Mouse (Mus musculus) liver, adult 2 months (tissue): ENCODE results near the gene Nuak2. TPM values are rescaled to one million over a fixed set of nuclear protein-coding genes. Genes with fewer than 3 reads are reported as not detected.

ENCODE experiments used
- DNase-seq: peaks from one replicate; pipeline ENCODE4 v3.0.0-alpha.2; 2011; ENCODE audit warnings: low read depth, low spot score; ENCODE audit errors: extremely low read depth
- H3K27ac ChIP-seq: fragments of 200-500 bp; replicated peaks from 2 replicates; pipeline ENCODE4 v1.5.1; 2012; ENCODE audit warnings: low read depth, mild to moderate bottlenecking, control low read depth, inconsistent platforms, low read length; ENCODE audit not compliant: insufficient read depth
- H3K27me3 ChIP-seq: fragments of 200-500 bp; 2 replicates; pipeline ENCODE4 v1.6.1; 2012; ENCODE audit warnings: mild to moderate bottlenecking, moderate library complexity, low read length, inconsistent platforms; ENCODE audit not compliant: control insufficient read depth, insufficient read depth
- H3K36me3 ChIP-seq: fragments of 200-500 bp; 2 replicates; pipeline ENCODE4 v1.6.1; 2012; ENCODE audit warnings: low read length, inconsistent platforms; ENCODE audit not compliant: control insufficient read depth, insufficient read depth
- H3K4me1 ChIP-seq: fragments of 200-500 bp; 2 replicates; pipeline ENCODE4 v1.6.1; 2011; ENCODE audit warnings: low read length; ENCODE audit not compliant: control insufficient read depth, insufficient read depth
- H3K4me3 ChIP-seq: fragments of 200-500 bp; 2 replicates; pipeline ENCODE4 v1.5.1; 2011; ENCODE audit warnings: low read depth, mild to moderate bottlenecking, control low read depth, low read length, moderate library complexity; ENCODE audit not compliant: insufficient read depth
- H3K79me2 ChIP-seq: fragments of 200-500 bp; 2 replicates; pipeline ENCODE4 v1.6.1; 2012; ENCODE audit warnings: inconsistent platforms, mild to moderate bottlenecking, low read length, moderate library complexity; ENCODE audit not compliant: control insufficient read depth, insufficient read depth
- H3K9ac ChIP-seq: fragments of 200-500 bp; 2 replicates; pipeline ENCODE4 v1.6.1; 2012; ENCODE audit warnings: low read depth, mild to moderate bottlenecking, control low read depth, inconsistent platforms, low read length
- CTCF ChIP-seq: fragments of 200-500 bp; IDR thresholded peaks from 2 replicates; pipeline ENCODE4 v1.5.1; 2011; ENCODE audit warnings: low read depth, low read length, control low read depth
- POLR2A ChIP-seq: fragments of 200-500 bp; IDR thresholded peaks from 2 replicates; pipeline ENCODE4 v1.6.1; 2011; ENCODE audit warnings: low read length, control low read depth; ENCODE audit not compliant: insufficient read depth; ENCODE audit errors: extremely low read depth
- WGBS: fragments of 180-500 bp; shearing (Covaris S2); methylation state at CpG from one replicate; pipeline ENCODE4 v1.1.7; 2018; 5-methylcytosine and 5-hydroxymethylcytosine counted together
- polyA plus RNA-seq: library from polyadenylated mRNA; depleted of rRNA; stranded (reverse); fragments of >200 nt; gene quantifications from 2 replicates; pipeline ENCODE4 v1.2.3, GENCODE M21; 2012
- total RNA-seq: library from RNA; depleted of rRNA; stranded (reverse); fragments of >200 nt; gene quantifications from 2 replicates; pipeline ENCODE4 v1.2.3, GENCODE M21; 2014

Gene Nuak2
- total and polyA plus RNA-seq, 2 experiments, result 4.8 to 8.0 TPM

DNA sequence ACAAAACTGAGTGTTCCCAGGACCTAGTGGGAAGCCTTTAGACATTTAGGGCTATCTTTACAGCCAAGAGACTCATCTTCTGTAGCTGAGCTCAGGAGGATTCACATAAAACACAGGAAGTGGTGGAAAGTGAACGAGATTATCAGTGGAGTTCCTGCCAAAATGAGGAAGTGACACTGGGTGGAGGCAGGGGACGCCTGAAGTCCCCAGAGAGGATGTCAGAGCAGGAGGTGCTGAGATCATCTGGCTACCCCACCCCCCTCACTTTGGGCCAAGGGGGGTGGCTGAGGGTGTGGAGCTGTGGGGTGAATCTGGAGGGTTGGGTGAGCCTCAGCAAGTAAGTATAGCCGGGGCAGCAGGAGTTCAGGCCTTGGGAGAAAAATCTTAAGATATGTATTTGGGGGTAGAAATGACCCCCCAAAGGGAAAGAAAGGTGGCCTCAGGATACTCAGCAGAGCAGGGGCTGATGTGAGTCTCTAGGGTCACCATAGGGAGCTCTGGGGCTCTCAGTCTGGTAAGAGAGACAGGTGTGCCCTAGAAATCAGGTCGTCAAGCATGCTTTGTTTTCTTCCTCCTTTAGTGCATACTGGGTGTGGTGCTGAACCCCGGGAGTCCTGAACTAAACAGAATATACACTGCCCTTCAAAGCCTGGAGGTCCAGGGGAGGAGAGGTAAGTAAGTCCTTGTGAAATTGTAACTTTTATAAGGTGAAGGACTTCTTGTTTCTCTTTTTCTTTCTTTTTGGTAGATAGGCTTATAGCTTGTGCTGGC, 26.0 kb downstream of the Nuak2 start:
- 61% methylated on average over 5 of the region's 5 CpGs for WGBS
- TF ChIP-seq CTCF (no peak), POLR2A (no peak)
- peak overlapping the region; percentile 48; the same call in 1 of the 2 replicates for H3K9ac ChIP-seq
- H3K4me3 ChIP-seq, result no peak overlapping the region
- peak; percentile 62 for DNase-seq
- no peaks in the 10 kb centered on the region for H3K79me2 ChIP-seq
- H3K36me3 ChIP-seq, result no peaks in the 10 kb centered on the region
- peaks cover 24% of the 10 kb centered on the region for H3K4me1 ChIP-seq
- H3K27me3 ChIP-seq, result no peaks in the 10 kb centered on the region
- H3K27ac ChIP-seq, result peak overlapping the region; percentile 74

DNA sequence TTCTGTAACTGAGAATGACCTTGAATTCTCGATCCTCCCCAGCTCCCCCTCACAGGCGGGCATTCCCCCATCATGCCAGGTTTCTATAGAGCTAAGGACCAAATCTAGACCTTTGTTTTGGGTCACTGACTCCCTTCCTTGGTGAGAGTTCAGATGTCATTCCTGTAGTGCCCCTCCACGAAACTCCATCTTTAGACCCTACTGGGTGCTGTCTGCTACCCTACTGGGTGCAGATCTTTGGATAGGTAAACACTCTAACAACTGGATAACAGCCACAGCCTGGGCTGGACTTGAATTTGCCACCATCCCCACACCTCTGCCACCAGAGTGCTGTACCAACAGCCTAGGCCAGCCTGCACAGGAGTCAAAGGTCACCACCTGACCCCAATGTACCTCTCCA, 26.6 kb downstream of the Nuak2 start:
- no peaks in the 10 kb centered on the region for H3K79me2 ChIP-seq
- H3K9ac ChIP-seq, result no peak overlapping the region
- TF ChIP-seq CTCF, result no peak
- TF ChIP-seq POLR2A, result no peak
- no peaks in the 10 kb centered on the region for H3K27me3 ChIP-seq
- peak overlapping the region; percentile 74; the same call in 1 of the 2 replicates for H3K27ac ChIP-seq
- 48% methylated on average over 3 of the region's 3 CpGs for WGBS
- H3K4me1 ChIP-seq, result peaks cover 19% of the 10 kb centered on the region
- H3K36me3 ChIP-seq, result no peaks in the 10 kb centered on the region
- H3K4me3 ChIP-seq, result no peak overlapping the region
- peak; percentile 74 for DNase-seq

DNA sequence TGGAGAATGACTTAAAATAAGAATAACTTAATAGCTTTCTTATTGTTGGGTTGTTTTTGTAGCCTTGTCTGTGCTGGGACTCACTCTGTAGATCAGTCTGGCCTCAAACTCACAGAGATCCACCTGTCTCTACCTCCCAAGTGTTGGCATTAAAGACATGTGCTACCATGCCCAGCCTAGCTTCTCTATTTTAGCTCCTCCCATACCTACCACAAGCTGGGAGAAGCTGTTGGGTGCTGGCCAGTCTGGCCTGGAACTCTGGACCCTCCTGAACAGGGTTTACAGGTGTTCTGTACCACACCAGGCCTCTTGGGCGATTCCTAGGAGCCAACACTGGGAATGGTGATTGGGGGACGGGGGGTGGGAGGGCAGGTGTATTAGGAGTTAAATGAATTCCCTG, 27.3 kb downstream of the Nuak2 start:
- Histone ChIP-seq H3K4me1 (peaks cover 17% of the 10 kb centered on the region), H3K27me3 (no peaks in the 10 kb centered on the region), H3K9ac (no peak overlapping the region), H3K79me2 (no peaks in the 10 kb centered on the region), H3K27ac (no peak overlapping the region), H3K4me3 (no peak overlapping the region), H3K36me3 (no peaks in the 10 kb centered on the region)
- WGBS, result 84% methylated on average over 2 of the region's 2 CpGs
- TF ChIP-seq CTCF (no peak), POLR2A (no peak)
- no peak for DNase-seq

DNA sequence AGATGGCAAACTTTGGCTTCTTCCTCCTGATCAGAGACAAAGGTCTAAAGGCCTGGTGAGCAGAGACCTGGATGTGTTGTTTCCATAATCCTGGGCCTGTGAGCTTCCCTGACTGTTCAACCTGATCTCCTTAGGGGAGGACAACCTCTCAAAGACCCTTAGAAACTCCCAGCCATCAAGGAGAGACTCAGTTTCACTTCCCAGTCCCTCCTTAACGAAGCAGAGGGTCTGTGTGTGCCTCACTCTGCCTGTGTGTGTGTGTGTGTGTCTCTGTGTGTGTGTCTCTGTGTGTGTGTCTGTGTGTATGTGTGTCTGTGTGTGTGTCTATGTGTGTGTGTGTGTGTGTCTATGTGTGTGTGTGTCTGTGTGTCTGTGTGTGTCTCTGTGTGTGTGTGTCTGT, 27.7 kb downstream of the Nuak2 start:
- H3K79me2 ChIP-seq, result no peaks in the 10 kb centered on the region
- no peaks in the 10 kb centered on the region for H3K36me3 ChIP-seq
- H3K4me3 ChIP-seq, result no peak overlapping the region
- WGBS, result 83% methylated on average over 1 of the region's 1 CpGs
- DNase-seq, result no peak
- H3K9ac ChIP-seq, result no peak overlapping the region
- no peaks in the 10 kb centered on the region for H3K27me3 ChIP-seq
- no peak overlapping the region for H3K27ac ChIP-seq
- H3K4me1 ChIP-seq, result peaks cover 12% of the 10 kb centered on the region
- no peak for TF ChIP-seq CTCF
- no peak for TF ChIP-seq POLR2A

DNA sequence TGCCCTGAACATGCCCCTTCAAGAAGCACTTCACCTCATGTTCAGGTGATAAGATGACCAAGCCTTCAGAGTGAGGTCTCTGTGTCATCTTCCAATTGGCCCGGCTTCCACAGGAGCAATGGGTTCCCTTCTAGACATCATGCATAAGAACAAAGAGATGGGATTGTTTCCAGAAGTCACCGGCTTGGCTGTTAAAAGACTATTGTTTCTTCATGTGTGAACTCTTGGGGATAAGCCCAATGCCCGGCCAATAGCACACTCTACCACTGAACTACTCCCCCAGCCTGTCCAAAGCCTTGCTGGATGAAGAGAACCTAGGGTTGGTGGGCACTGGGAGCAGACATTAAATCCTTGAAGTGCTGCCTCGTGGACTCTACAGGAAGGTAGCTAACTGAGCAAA, 29.6 kb downstream of the Nuak2 start:
- Histone ChIP-seq H3K27me3 (no peaks in the 10 kb centered on the region), H3K27ac (peak overlapping the region; percentile 61), H3K9ac (no peak overlapping the region), H3K36me3 (no peaks in the 10 kb centered on the region), H3K4me3 (no peak overlapping the region), H3K79me2 (no peaks in the 10 kb centered on the region), H3K4me1 (peaks cover 8% of the 10 kb centered on the region)
- no peak for DNase-seq
- 88% methylated on average over 4 of the region's 4 CpGs for WGBS
- TF ChIP-seq CTCF (no peak), POLR2A (no peak)
